Mouse (Mus musculus) urinary bladder, postnatal 4 days (tissue): Measurements from ENCODE around the gene Mapkap1.

Experiments
- DNase-seq, 2 experiments: peaks; one replicate each; pipeline ENCODE4 v3.0.0; 2021 to 2022; ENCODE audit warnings: low spot score in 2 of 2

The Mapkap1 gene

DNA sequence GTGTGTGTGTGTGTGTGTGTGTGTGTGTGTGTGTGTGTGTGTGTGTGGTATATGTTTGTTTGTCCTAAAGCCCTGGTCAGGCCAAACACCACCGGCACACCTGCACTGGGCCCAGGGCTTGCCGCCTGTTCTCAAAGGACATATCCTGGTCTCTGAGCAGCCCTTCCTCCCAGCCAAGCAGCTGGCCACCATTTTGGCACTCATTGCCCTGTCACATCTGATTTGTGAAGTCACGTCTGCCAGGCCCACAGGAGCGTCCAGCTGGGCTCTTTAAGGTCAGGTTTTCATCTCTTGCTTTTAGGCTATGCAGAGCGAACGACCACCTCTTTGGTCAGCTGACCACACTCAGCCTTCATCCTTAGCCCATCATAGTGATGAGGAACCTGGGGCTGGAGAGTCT, 223.9 kb downstream of the Mapkap1 start:
- DNase-seq, result no peak

DNA sequence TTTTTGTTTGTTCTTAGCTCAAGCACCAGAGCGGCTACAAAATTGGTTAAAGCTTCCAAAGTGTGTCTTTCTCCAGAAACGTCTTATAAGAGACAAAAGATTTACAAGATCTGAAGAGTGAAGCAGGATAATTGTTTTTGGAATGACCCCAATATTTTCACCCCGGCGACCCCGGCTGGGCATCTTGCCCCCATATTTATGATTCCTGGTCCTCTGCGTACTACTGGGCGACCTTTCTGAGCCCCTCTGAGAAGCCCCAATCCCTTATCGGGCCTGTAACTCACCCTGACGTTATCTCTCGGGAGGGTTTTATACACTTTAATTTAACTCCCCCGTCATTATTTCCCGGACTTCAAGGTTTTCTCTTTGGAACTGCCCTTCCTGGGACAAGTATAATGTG, 225.5 kb downstream of the Mapkap1 start:
- no peak for DNase-seq

DNA sequence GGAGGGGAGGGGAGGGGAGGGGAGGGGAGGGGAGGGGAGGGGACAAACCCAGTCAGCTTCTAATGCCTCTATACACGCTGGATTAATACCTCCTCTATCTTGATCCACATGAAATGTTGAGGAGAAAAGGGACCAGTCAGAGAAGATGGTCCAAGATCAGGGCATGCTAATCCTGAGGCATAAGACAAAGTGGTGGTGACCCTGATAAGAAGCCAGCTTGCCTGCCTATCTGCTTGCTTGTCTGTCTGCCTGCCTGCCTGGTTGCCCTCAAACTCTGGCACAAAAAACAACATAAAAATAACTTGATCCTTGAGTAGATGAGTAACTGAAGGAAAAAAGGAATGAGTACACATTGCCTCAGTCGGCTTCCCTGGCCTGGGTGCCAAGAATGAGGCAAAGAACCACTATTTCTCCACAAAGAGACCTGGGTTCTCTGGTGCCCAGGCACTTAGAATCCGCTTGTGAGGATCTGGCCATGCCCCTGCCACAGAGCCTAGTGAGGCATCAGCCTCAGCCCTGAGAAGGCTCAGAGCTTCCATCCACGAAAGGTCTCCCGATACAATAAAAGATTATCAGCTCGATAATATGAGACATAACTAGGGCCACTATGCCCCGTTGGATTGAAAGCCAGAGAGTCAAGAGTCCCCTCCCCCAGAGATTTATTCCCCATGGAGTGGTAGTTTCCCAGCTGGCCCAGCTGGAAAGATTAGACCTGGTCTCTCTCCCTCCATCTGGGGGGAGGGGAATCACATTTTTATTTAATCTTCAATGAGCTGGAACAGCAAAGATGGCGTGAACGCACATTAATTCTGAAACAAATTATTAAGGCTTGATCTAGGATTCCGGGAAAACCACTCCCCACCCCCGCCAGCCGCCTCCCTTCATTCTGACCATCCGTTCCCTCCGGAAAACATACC, 228.9 kb downstream of the Mapkap1 start:
- DNase-seq, result no peak

DNA sequence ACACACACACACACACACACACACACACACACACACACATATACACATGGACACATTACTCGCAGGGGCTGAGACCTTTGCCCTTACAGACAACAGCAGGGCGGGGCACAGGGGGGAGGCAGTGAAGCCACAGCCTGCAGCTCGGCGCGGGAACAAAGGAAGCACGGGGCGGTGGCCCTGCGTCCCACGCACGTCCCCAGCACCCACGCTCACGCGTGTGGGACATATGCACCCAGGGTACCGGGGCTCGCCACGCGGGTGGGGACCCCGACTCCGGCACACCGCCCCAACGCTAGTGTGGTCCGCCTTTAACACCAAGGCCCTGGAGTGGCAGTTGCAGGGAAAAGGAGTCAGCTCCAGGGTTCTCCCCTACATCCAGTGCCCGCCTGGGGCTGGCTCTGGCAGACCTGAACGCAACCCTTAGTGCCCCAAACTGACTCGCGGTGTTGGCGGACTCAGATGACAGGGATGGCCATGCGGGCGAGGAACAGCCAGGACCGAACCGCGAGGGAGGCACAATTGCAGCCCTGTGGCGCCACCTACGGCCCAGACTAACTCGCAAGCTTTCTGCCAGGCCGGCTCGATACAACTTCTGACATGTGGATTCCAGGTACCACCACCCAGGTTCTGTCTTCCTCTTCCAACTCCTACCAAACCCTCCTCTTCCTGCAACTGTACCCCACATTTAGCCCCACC, 232.5 kb downstream of the Mapkap1 start:
- DNase-seq, result peak; percentile 75 to 87

DNA sequence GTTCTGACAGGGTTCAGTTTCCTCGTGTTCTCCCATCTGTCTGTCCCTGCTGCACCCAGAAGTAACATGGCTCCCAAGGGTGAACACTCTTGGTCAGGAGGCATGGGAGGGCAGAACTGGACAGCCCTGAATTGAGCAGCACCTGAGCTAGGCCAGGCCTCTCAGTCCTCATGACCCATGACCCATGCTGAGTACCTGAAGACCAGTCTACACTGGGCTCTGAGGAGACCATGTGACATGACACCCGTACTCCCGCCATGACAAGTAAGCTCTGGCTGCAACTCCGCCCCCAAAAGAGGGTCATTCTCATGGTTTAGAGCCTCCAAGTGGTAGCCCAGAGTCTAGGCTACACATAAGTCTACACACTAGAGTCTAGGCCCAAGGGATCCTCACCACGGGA, 233.2 kb downstream of the Mapkap1 start:
- DNase-seq, result no peak

DNA sequence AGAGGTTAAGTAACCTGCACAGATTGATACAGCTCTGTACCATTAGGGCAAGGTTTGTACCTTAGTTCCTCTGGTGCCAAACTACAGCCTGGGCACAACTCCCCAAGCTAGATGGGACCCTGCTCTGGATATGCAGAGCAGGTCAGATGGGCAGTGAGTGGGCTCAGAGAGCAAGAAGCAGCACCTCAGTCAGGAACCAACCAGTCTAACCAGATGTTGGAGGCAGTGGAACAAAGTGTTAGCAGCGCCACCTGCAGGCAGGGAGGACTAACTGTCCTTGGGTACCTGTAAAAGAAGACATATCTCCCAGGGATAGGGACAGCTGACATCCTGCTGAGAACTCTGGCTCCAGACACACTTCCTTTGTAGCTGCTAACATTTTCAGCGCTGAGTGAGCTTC, 235.8 kb downstream of the Mapkap1 start:
- no peak for DNase-seq

DNA sequence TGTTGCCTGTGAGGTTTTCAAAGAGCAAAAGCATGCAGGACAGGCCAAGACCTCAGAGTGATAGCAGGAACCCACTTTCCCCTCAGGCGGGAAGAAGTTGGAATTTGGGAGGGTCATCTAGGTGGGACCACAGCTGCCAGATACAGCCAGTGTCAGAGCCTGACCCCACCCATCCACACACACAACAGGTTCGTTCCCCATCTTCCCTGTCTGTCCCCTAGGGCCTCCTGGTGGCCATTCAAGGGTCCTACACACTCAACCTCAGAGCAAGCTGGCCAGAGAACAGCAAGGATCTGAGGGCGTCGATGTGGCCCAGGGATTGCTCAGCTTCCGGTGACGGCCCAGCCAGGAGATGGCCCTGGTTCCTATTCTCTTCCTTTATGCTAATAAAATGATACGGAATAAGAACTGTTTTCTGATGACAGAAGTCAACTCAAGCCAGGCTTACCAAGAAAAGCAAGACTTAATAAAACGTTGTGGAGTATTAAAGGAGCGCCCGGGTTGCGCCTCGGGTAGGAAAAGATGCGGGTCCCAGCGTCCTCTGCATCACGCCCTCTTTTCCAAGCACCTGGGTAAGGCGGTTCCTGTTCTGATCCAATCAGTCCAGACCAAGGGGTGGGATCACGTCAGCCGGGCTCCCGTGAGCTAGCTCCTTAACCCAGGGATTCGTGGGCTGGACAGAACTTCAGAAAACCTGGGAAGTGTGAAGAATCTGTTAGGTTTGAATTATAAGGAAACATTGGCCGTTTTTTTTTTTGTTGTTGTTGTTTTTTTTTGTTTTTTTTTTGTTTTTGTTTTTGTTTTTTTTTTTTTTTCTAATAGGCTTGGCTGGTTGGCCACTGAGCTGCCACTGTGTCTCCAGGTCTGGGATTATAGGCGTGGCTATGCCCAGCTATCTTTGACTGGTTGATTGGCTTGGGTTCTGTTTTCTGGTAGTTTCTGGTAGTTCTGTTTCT, 238.3 kb downstream of the Mapkap1 start:
- no peak for DNase-seq

DNA sequence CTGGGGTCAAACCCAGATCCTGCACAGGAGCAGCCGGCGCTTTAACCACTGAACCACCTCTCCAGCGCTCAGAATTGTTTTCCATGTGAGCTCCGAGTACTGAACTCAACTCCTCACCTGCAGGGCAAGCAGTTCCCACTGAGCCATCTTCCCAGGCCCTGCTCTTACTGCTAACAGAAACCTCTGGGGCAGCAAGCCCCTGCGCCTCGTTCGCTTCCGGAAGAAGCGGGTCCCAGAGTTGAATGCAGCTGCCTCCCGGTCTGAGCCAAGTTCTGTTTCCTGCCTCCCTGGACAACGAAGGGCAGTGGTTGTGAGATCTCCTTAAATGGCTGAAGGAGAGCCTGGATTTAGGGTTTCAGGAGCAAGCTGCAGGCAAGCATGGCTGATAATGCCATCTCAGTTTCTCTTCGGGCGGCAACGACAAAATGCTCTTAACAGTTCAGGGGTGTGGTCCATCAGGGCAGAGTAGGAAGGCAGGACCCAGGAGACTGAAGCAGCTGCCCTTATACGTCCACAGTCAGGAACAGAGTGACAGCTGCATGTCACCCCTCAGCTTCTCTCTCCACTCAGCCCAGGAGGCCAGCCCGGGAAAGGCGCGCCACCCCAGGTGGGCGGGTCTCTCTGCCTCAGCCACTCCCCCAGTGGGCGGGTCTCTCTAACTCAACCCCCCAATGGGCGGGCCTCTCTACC, 239.4 kb downstream of the Mapkap1 start:
- peak; percentile 67 to 76 for DNase-seq

DNA sequence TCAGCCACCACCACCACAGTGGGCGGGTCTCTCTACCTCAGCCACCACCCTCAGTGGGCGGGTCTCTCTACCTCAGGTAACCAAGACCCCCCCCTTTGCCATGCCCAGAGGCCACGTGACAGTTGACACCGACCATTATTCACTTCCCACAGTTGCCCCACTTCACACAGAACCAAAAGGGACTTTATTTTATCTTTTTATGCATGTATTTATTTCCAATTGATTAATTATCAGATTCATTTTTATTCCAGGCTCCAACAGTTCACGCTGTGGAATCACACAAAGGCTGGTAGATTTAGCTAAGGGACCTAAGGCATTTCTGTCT, 239.9 kb downstream of the Mapkap1 start:
- no peak for DNase-seq

DNA sequence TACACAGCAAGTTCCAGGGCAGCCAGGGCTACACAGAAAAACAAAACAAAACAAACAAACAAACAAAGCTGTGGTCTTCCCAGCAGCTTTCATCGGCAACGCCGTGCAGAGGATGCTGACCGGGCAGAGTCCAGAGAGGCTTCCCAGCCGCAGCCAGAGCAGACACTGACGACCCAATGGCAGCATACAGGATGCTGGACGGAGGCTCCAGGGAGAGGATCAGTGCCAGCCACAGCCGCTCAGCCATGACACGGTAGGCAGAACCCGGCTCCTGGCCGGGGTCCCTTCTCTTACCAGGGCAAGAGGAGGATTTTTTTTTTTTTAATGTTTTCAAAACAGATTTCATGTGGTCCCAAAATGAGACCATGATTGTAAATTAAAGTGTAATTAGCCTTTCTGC, 240.8 kb downstream of the Mapkap1 start:
- DNase-seq, result no peak

DNA sequence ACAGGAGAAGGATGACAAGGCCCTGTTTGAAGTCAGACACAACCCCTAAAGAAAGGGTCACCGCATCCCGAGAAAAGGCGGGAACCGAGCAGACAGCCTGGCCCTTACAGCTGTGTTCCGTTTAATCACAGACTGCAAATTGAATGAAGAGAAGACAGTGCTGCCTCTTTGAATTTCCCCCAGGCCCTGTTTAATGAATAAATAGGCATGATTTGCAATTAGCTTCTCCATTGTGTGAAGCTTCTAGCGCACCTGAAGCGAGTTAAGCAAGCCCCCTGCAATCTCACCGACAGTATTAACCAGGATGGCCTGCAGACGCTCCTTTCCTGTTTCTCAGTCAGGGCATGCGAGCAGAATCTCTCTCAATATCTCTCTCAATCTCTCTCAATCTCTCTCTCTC, 261.2 kb downstream of the Mapkap1 start:
- DNase-seq, result no peak

DNA sequence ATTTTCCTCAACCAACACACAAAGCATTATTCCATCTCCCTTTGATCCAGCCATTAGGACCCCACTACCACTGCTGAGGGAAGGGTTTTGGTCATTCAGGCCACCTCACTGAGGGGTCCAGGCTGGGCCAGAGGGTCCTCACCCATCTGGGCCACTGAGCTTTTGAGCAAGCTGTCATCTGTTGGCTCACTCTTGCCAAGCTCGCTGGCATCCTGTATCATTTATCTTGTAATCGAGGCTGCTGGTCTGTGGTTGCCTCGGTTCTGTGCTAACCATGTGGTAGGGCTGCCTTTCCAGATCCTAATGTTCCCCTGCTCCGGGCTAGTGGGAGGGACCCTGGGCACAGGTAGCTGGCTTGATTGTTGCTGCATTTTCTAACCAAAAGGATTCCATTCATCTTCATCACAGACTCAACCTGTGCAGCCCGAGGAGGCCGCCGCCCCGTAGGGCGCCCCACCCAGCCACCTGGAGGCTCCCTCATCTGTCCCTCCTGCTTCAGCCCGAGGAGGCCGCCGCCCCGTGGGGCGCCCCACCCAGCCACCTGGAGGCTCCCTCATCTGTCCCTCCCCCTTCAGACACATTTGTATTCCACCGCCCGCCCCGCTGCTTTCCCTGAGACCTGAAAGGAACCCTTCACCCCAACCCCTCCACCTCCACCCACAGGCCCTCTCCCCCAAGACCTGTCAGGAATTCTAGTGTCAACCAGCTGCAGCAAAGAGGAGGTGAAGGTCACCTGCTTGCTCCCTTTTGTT, 262.0 kb downstream of the Mapkap1 start:
- DNase-seq, result no peak

DNA sequence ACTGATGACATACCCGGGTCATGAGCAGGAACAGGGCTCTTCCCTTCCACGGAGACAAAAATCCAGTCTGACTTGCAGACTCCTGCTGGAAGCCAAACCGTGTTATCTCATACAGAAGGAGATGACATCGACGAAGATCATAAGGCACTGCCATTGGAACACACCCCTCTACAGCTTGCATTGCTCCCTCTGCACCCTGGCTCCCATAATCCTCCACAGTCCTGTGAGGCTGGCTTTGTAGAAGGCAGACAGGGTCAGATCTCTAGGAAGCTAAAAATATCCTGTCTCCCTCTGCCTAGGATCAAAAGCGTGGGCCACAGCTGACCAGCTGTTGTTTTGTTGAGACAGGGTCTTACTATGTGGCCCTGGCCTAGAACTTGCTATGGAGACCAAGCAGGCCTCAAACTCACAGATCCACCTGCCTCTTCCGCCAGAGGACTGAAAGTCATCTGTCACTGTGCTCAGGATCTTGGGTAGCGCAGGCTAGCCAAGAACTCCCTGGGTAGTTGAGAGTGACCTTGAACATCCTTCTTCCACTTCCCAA, 262.7 kb downstream of the Mapkap1 start:
- DNase-seq, result no peak

DNA sequence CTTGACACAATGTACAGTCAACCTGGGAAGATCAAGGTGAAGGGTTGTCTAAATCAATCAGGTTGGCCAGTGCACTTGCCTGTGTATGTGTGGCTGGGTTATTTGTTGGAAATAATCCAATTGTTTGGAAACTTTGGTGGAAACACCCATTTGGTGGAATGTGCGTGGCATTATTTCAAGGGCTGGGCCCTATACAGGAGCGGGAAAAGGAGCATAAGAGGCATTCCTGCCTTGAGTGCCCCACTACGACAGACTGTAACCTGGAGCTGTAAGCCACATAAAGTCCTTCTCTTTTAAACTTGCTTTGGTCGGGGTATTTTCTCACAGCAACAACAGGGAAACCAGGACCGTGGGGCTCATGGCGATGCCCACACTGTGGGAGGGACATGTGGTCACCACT, 263.9 kb downstream of the Mapkap1 start:
- no peak for DNase-seq

DNA sequence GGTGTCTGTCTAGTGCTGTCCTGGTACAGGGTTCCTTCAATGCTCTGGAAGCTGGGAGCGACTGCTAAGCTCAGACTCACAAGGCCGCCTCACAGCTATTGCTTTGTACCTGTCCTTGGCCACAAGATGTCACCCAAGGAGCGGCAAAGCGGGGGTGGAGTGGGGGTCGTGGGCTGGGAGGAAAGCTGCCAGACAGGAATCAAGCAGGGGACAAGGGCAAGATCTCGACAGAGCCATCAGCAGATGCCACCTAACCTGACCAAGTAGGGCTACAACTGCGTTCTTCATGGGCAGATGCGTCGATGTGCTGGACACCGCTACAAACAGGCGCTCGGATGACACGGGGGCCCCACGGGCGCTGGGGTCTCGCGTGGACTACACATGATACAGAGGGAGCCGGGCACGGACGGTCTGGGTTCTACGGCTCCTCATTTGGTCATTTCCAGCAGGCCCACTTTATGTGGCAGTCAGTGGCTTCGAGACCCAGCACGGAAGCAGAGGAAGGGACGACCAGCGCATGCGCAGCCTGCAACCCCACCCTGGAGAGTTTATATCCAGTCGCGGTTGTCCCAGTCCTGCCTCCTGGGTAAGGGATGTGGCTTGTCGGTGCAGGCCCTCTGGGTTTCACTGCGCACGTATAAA, 264.9 kb downstream of the Mapkap1 start:
- DNase-seq, result peak in 1 of 2 experiments; percentile 45

DNA sequence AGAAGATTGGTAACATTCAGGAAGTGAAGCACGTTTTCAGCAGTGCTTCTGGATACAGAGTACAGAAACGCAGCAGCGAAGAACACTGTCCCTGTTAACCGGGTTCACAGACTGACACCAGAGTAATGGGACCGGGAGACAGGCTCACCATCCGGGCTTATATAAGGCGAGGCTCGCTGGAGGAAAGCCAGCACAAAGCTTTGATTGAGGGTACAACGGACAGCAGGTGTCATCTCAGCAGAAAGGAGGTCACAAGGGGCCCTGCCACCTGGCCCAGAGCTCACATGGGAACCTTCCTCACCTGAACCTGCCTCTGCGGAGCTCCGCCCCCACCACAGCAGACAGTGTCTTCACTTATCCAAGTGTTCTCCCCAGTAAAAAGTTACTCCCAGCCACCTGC, 267.3 kb downstream of the Mapkap1 start:
- no peak for DNase-seq
